Mouse (Mus musculus) heart, embryonic 11.5 days (tissue): ENCODE data around the gene Mettl3. TPM values are rescaled to one million over a fixed set of nuclear protein-coding genes. Genes with fewer than 3 reads are reported as not detected.

Experiments used
- ATAC-seq: fragments of 200-750 bp; cut with Nextera tagmentation; replicated peaks from 2 replicates; pipeline ENCODE4 v1.8.0; 2017; ENCODE audit warnings: moderate library complexity; ENCODE audit not compliant: insufficient number of reproducible peaks, low FRiP score, low TSS enrichment
- H3K27ac ChIP-seq: fragments of 300-500 bp; sonication (generic); 2 replicates; pipeline ENCODE4 v1.5.1; 2014; ENCODE audit warnings: mild to moderate bottlenecking, low read depth, low read length
- H3K27me3 ChIP-seq: fragments of 300-500 bp; sonication (generic); 2 replicates; pipeline ENCODE4 v1.6.1; 2014; ENCODE audit warnings: mild to moderate bottlenecking, low read length, mixed read lengths; ENCODE audit not compliant: control insufficient read depth, insufficient read depth
- H3K36me3 ChIP-seq: fragments of 300-500 bp; sonication (generic); 2 replicates; pipeline ENCODE4 v1.6.1; 2014; ENCODE audit warnings: mild to moderate bottlenecking, low read length, moderate library complexity, mixed read lengths; ENCODE audit not compliant: control insufficient read depth, insufficient read depth
- H3K4me1 ChIP-seq: fragments of 300-500 bp; sonication (generic); 2 replicates; pipeline ENCODE4 v1.6.1; 2014; ENCODE audit warnings: low read length; ENCODE audit not compliant: control insufficient read depth, insufficient read depth
- H3K4me2 ChIP-seq: fragments of 300-500 bp; sonication (generic); 2 replicates; pipeline ENCODE4 v1.6.1; 2014; ENCODE audit warnings: mild to moderate bottlenecking, moderate library complexity
- H3K4me3 ChIP-seq: fragments of 300-500 bp; sonication (generic); 2 replicates; pipeline ENCODE4 v1.5.1; 2014; ENCODE audit warnings: low read depth, low read length
- H3K9ac ChIP-seq: fragments of 300-500 bp; sonication (generic); 2 replicates; pipeline ENCODE4 v1.6.1; 2014; ENCODE audit warnings: mild to moderate bottlenecking, low read depth, low read length, moderate library complexity
- H3K9me3 ChIP-seq: fragments of 300-500 bp; sonication (generic); replicated peaks from 2 replicates; pipeline ENCODE4 v1.6.1; 2016; ENCODE audit warnings: low read length; ENCODE audit not compliant: control insufficient read depth
- WGBS: fragments of 180-500 bp; shearing (Covaris S2); extraction: QIAGEN DNeasy Blood & Tissue Kit; methylation state at CpG from one replicate; pipeline ENCODE4 v1.1.7; 2014; ENCODE audit not compliant: insufficient replicate concordance; 5-methylcytosine and 5-hydroxymethylcytosine counted together
- polyA plus RNA-seq: library from polyadenylated mRNA; unstranded; fragments of >200 nt; fragmentation: Nextera tagmentation; extraction: Ambion mirVana; gene quantifications from 2 replicates; pipeline ENCODE4 v1.2.1, GENCODE M21; 2014

Gene Mettl3
- 29.3 and 30.7 TPM in 2 replicates for polyA plus RNA-seq

DNA sequence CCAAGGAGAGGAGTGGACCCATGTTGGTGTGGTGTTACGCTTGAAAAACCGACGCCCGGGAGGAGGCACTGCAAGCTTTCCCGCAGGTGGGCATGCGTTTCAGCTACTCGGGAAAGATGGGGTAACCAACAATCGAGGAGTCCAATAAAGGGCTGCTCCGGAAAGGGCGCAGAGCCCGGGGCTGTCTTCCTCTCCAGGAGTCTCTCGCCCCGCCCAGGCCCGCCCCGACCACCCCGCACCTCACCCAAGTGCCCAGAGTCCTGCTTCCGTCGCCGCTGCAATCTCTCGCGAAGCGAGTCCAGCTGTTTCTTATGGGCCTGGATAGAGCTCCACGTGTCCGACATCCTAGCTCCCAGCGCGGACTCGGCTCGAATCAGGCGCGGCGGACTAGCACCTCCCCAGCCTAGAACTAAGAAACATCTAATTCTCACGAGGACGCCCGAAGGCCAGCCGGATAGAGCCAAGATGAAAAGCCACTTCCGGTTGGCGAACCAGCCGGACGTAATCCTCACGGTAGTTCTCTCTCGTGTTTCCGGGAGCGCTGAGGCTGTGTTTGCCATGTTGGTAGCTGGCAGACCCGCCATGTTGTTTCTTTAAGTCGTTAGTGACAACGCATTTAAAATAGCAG is at the start of gene Mettl3:
Mettl3 (minus strand) TSS at position 485 of the 628 bp plus-strand sequence.
- Histone ChIP-seq H3K27me3 (no peaks in the 10 kb centered on the region), H3K4me1 (no peaks in the 10 kb centered on the region), H3K4me2 (peak within 1 kb of the TSS; percentile 78), H3K36me3 (peaks cover 3% of the 10 kb centered on the region), H3K27ac (peak within 1 kb of the TSS; percentile 80), H3K9ac (peak within 1 kb of the TSS; percentile 73), H3K9me3 (no peaks in the 10 kb centered on the region), H3K4me3 (peak within 1 kb of the TSS; percentile 70)
- peak; percentile 88 for ATAC-seq
- under 1% methylated on average over 46 of the region's 46 CpGs for WGBS

DNA sequence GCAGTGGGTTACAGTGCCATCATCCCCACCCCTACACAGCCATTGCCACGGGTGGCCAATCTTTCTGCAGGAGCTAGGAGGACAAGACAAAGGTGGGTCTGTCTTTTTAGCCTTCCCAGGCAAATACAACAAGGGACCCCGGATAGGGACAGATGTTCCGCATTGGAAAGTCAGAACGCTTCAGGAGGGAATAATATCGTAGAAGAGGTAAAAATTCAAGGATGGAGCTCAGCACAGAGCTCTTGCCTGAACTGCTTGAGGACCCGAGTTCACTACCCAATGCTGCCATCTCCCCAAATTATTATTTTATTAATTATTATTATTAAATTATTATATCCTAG is 34.6 kb upstream of the Mettl3 start:
- WGBS = 65% methylated on average over 6 of the region's 6 CpGs
- H3K36me3 ChIP-seq = no peaks in the 10 kb centered on the region
- no peak overlapping the region for H3K4me2 ChIP-seq
- no peak overlapping the region for H3K4me3 ChIP-seq
- ATAC-seq = no peak
- H3K4me1 ChIP-seq = no peaks in the 10 kb centered on the region
- no peak overlapping the region for H3K27ac ChIP-seq
- no peaks in the 10 kb centered on the region; the same call in 1 of the 2 replicates for H3K9me3 ChIP-seq
- no peaks in the 10 kb centered on the region for H3K27me3 ChIP-seq
- H3K9ac ChIP-seq = no peak overlapping the region

DNA sequence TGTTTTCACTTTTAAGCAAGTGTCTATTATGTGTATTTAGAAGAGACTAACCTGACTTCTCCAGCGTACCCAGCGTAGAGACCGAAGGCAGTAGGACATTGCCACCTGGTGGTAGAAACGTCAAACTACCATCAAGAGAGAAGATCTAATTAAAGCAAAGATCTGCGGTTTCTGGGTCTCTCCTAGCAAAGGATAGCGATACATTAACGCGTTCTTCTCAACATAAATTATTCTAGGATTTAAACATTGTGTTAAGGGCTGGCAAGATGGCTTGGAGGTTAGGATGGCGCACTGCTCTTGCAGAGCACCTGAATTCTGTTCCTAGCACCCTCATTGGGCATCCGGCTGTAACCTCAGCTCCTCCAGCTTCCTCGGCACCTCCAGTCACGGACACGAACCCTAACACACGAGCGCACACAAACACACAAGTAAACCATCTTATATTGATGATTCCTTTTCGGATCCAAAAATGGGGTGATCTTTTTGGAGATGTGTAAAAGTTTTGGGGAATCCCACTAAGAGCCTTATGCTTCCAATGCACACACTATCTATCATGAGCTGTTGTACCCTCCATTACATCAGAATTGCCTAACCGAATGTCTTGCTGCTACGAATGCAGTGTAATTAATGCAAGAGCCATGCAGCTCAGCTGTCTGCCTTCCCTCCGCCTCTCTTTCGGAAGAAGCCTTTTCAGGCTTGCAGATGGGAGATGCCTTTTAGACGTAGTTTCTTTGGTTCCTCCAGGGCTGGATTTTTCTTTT is 34.0 kb upstream of the Mettl3 start:
- H3K4me3 ChIP-seq = no peak overlapping the region
- WGBS = 29% methylated on average over 21 of the region's 21 CpGs
- peak overlapping the region; percentile 5; the same call in 1 of the 2 replicates for H3K4me2 ChIP-seq
- no peaks in the 10 kb centered on the region for H3K4me1 ChIP-seq
- no peak overlapping the region for H3K27ac ChIP-seq
- H3K36me3 ChIP-seq = no peaks in the 10 kb centered on the region
- no peaks in the 10 kb centered on the region for H3K27me3 ChIP-seq
- no peaks in the 10 kb centered on the region for H3K9me3 ChIP-seq
- no peak overlapping the region for H3K9ac ChIP-seq
- ATAC-seq = no peak

DNA sequence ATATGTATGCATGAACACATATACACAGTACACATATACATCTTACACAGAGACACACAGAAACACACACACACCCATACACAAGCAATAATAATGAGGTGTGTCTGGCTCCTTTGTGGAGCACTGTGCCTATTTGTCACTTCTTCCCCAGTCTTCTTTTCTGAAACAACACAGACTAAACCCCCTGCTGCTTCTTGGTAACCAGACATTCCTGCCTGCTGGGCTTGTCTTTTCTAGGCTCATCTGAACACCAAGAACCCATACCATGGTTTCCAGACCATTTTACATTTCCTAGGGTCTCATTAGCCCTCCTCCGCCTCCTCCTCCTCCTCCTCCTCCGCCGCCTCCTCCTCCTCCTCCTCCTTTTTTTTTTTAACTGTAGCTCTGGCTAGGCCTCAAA is 27.2 kb upstream of the Mettl3 start:
- Histone ChIP-seq H3K4me2 (no peak overlapping the region), H3K4me1 (no peaks in the 10 kb centered on the region), H3K27me3 (peaks cover 28% of the 10 kb centered on the region), H3K9ac (no peak overlapping the region), H3K36me3 (no peaks in the 10 kb centered on the region), H3K4me3 (no peak overlapping the region), H3K27ac (no peak overlapping the region), H3K9me3 (no peaks in the 10 kb centered on the region)
- 83% methylated on average over 1 of the region's 3 CpGs for WGBS
- no peak for ATAC-seq

DNA sequence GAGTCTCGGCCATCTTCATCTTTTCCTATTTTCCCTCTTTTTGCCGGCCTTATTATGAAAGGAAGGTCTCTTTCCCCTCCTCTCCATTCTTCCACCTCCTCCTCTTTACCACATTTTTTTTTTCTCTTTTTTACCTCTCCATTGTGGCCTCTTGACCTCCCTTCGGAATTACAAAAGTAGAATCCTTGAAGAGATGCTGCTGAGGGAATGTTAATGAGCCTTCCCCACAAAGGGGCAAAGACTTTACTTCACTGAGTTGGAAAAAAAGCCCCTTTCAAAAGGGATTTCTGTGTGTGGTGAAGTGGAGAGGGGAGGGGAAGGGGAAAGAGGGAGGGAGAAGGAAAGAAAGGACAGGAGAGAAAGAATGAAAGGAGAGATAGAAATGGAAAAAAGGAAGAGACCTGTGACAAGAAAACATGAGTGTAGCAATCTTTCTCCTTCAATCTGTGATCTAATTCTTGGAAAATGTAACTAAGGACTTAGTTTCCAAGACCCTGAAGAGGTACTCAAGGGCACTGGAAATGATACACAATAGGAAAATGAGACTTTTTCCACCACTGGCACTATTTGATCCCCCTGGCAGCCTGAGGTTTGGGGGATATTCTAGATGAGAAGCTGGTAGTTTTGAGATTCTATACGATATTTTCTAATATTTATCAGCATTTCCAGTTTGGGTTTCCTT is 26.3 kb upstream of the Mettl3 start:
- peaks cover 38% of the 10 kb centered on the region for H3K27me3 ChIP-seq
- no peaks in the 10 kb centered on the region for H3K4me1 ChIP-seq
- WGBS = 24% methylated on average over 4 of the region's 4 CpGs
- H3K4me3 ChIP-seq = no peak overlapping the region
- no peak for ATAC-seq
- no peak overlapping the region for H3K4me2 ChIP-seq
- H3K9ac ChIP-seq = no peak overlapping the region
- H3K36me3 ChIP-seq = no peaks in the 10 kb centered on the region
- no peaks in the 10 kb centered on the region for H3K9me3 ChIP-seq
- no peak overlapping the region for H3K27ac ChIP-seq

DNA sequence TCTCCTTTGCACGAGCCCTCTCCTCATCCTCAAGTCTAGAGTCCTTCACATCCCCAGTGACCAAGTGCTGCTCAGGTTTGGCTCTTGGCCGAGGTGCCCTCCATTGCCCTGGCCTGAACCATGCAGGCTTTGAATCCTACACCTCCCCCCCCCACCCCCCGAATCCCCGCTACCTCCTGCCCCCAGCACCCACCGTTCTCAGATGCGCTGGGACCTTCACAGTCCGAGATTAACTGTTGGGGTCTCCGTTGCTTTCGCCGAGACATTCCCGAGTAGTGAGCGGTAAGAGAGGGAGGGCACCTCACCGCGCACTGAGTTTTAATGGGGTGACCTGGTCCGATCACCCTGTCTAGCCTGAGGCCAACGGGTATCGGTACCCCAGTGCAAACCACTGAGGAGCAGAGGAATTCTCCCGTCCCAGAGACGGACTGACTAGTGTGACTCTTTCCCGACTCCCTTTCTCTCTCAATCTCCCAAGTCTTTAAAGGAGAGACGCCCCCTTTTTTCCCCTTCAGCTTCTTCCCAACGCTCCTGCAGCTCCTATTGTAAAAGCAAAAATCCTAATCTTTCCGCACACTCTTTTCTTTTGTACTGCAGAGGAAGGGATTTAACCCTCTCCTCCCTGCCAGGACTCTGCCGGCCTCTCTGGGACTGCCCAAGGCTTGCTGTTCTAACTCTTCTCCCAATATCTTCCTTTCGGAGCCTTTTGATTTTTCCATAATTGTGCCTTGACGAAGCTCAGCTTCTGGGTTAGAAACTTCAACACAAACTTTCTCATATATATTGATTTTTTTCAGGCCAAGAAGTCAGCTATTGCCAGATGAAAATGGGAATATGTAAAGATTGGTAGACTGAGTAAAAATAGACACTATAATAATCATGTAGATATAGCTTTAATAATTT is 23.2 kb upstream of the Mettl3 start, which contains the start of gene Sall2:
Sall2 (minus strand) TSS at position 853 of the 903 bp plus-strand sequence.
- ATAC-seq = no peak
- no peaks in the 10 kb centered on the region for H3K9me3 ChIP-seq
- peaks cover 45% of the 10 kb centered on the region for H3K27me3 ChIP-seq
- no peak within 1 kb of the TSS for H3K9ac ChIP-seq
- peak within 1 kb of the TSS; percentile 70 for H3K4me2 ChIP-seq
- peak within 1 kb of the TSS; percentile 36 for H3K4me3 ChIP-seq
- WGBS = under 1% methylated on average over 26 of the region's 26 CpGs
- no peaks in the 10 kb centered on the region for H3K36me3 ChIP-seq
- H3K27ac ChIP-seq = no peak within 1 kb of the TSS
- H3K4me1 ChIP-seq = no peaks in the 10 kb centered on the region

DNA sequence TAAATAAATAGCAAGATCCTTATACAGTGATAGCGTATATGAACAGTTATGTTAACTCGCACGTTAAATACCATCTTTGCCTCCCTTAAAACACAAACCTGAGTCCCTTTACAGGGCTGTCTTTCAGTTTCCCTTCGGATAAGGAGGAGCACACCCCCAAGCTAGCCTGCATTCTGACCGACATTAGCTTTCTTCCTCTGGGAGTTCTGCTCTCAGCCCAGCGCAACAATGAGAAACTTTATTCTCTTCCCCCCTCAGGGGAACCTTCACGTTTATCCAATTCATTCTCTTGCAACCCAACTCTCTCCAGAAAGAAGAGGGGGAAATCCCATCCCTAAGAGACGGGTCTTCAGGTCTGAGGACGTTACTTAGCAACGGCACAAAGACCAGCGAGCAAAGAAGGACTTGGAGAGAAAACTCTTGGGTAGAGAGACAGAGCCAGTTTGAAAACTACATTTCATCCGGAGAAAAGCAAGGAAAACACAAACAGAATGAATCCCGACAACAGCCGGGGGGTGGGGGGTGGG is 22.5 kb upstream of the Mettl3 start:
- H3K9ac ChIP-seq = no peak overlapping the region
- no peaks in the 10 kb centered on the region for H3K9me3 ChIP-seq
- no peaks in the 10 kb centered on the region for H3K36me3 ChIP-seq
- H3K4me1 ChIP-seq = no peaks in the 10 kb centered on the region
- H3K27ac ChIP-seq = no peak overlapping the region
- peak overlapping the region; percentile 36 for H3K4me3 ChIP-seq
- peak overlapping the region; percentile 70 for H3K4me2 ChIP-seq
- no peak for ATAC-seq
- H3K27me3 ChIP-seq = peaks cover 45% of the 10 kb centered on the region
- WGBS = 3% methylated on average over 14 of the region's 14 CpGs

DNA sequence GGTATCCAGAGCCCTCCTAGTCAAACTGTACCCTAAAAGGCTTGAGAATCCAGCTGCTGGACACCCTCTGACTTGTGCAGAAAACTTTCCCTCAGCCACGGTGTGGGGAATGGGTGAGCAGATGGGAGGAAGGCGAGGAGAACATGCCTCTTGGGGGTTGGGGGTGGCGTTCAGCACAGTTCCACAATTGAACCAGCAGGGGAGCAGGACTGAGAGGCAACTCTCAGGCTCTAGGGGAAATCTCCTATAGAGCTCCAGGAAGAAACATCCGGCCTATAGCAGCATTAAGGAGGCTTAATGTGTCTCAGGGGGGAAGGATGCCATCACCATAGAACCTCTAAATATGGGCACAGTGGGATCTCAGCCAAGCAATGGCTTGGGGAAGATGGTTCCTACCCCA is 21.0 kb upstream of the Mettl3 start:
- no peak overlapping the region for H3K4me3 ChIP-seq
- ATAC-seq = no peak
- H3K27ac ChIP-seq = no peak overlapping the region
- H3K9ac ChIP-seq = no peak overlapping the region
- H3K27me3 ChIP-seq = peaks cover 35% of the 10 kb centered on the region
- H3K4me1 ChIP-seq = no peaks in the 10 kb centered on the region
- H3K9me3 ChIP-seq = no peaks in the 10 kb centered on the region
- no peaks in the 10 kb centered on the region for H3K36me3 ChIP-seq
- H3K4me2 ChIP-seq = no peak overlapping the region
- 13% methylated on average over 4 of the region's 4 CpGs for WGBS
